Mouse (Mus musculus) MEL (cell line): Measurements from ENCODE around the gene Gm11627.

ENCODE experiments used
- CHD2 ChIP-seq: IDR thresholded peaks from 2 replicates; pipeline ENCODE4 v1.6.1; 2011; ENCODE audit warnings: low read length, improper control_type of control experiment
- CTCF ChIP-seq, 3 experiments: IDR thresholded peaks in 2 of 3; conservative IDR thresholded peaks in 1 of 3; 2 replicates each; pipeline ENCODE4 v1.5.1; 2011 to 2012; ENCODE audit warnings: low read length in 3 of 3, low read depth in 2 of 3, mild to moderate bottlenecking in 2 of 3, improper control_type of control experiment in 1 of 3, inconsistent platforms in 1 of 3, mixed read lengths in 1 of 3, moderate library complexity in 1 of 3; ENCODE audit not compliant: control insufficient read depth in 1 of 3, insufficient read depth in 1 of 3, poor library complexity in 1 of 3, severe bottlenecking in 1 of 3
- E2F4 ChIP-seq: IDR thresholded peaks from 2 replicates; pipeline ENCODE4 v1.6.1; 2011; ENCODE audit warnings: low read depth, low read length, improper control_type of control experiment, borderline replicate concordance
- EP300 ChIP-seq, 2 experiments: IDR thresholded peaks; 2 replicates each; pipeline ENCODE4 v1.6.1; 2011; ENCODE audit warnings: improper control_type of control experiment in 2 of 2, low read length in 2 of 2, low read depth in 1 of 2, mild to moderate bottlenecking in 1 of 2
- NRF1 ChIP-seq: IDR thresholded peaks from 2 replicates; pipeline ENCODE4 v1.6.1; 2014; ENCODE audit warnings: low read depth, mild to moderate bottlenecking, inconsistent platforms, low read length, improper control_type of control experiment, moderate library complexity; ENCODE audit not compliant: poor library complexity, insufficient read depth, severe bottlenecking
- TAL1 ChIP-seq: IDR thresholded peaks from 2 replicates; pipeline ENCODE4 v1.6.1; 2012; ENCODE audit warnings: mild to moderate bottlenecking, inconsistent platforms, low read length, moderate library complexity, mixed read lengths

DNA sequence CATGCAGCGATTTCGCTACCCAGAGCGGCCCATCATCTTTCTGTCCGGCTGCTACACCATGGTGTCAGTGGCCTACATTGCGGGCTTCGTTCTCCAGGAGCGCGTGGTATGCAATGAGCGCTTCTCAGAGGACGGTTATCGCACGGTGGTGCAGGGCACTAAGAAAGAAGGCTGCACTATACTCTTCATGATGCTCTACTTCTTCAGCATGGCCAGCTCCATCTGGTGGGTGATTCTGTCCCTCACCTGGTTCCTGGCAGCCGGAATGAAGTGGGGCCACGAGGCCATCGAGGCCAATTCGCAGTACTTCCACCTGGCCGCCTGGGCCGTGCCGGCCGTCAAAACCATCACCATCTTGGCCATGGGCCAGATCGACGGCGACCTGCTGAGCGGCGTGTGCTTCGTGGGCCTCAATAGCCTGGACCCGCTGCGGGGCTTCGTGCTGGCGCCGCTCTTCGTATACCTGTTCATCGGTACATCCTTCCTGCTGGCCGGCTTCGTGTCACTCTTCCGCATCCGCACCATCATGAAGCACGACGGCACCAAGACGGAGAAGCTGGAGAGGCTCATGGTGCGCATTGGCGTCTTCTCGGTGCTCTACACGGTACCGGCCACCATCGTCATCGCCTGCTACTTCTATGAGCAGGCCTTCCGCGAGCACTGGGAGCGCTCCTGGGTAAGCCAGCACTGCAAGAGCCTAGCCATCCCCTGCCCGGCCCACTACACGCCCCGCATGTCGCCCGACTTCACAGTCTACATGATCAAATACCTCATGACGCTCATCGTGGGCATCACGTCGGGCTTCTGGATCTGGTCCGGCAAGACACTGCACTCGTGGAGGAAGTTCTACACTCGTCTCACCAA is 26.5 kb upstream of the Gm11627 start:
- TF ChIP-seq E2F4: no peak
- no peak for TF ChIP-seq EP300 (IDR thresholded peaks at IDR 0.05; ENCODE audit: low read depth in 1 of 2, low read length in 2 of 2)
- no peak for TF ChIP-seq CTCF (IDR thresholded peaks at IDR 0.05 in 2 of 3, conservative IDR thresholded peaks at IDR 0.05 in 1 of 3; ENCODE audit: control insufficient read depth in 1 of 3, insufficient read depth in 1 of 3, low read depth in 2 of 3, low read length in 3 of 3, poor library complexity in 1 of 3, severe bottlenecking in 1 of 3)
- no peak for TF ChIP-seq TAL1
- no peak for TF ChIP-seq CHD2
- no peak for TF ChIP-seq NRF1
